Mouse (Mus musculus) hindbrain, embryonic 14.5 days (tissue): ENCODE results near the gene Rbm3. TPM values are rescaled to one million over a fixed set of nuclear protein-coding genes. Genes with fewer than 3 reads are reported as not detected.

Source experiments
- ATAC-seq: fragments of 200-750 bp; cut with Nextera tagmentation; 2 replicates; pipeline ENCODE4 v1.8.0; 2017; ENCODE audit warnings: moderate number of reproducible peaks, mild to moderate bottlenecking, moderate TSS enrichment, moderate library complexity; ENCODE audit not compliant: low FRiP score
- DNase-seq: peaks from one replicate; pipeline ENCODE4 v3.0.0-alpha.2; 2015; ENCODE audit warnings: low spot score
- H3K27ac ChIP-seq: fragments of 300-500 bp; sonication (generic); 2 replicates; pipeline ENCODE4 v1.5.1; 2014; ENCODE audit warnings: mild to moderate bottlenecking, moderate library complexity
- H3K27me3 ChIP-seq: fragments of 300-500 bp; sonication (generic); 2 replicates; pipeline ENCODE4 v1.6.1; 2014; ENCODE audit warnings: mild to moderate bottlenecking, low read length, mixed read lengths; ENCODE audit not compliant: control insufficient read depth, insufficient read depth
- H3K36me3 ChIP-seq: fragments of 300-500 bp; sonication (generic); replicated peaks from 2 replicates; pipeline ENCODE4 v1.6.1; 2014; ENCODE audit not compliant: control insufficient read depth, insufficient read depth
- H3K4me1 ChIP-seq: fragments of 300-500 bp; sonication (generic); replicated peaks from 2 replicates; pipeline ENCODE4 v1.6.1; 2014; ENCODE audit warnings: antibody characterized with exemption, low read length, mixed read lengths; ENCODE audit not compliant: control insufficient read depth, insufficient read depth
- H3K4me2 ChIP-seq: fragments of 300-500 bp; sonication (generic); replicated peaks from 2 replicates; pipeline ENCODE4 v1.6.1; 2014; ENCODE audit warnings: mild to moderate bottlenecking, moderate library complexity
- H3K4me3 ChIP-seq: fragments of 300-500 bp; sonication (generic); replicated peaks from 2 replicates; pipeline ENCODE4 v1.5.1; 2014; ENCODE audit warnings: mild to moderate bottlenecking, low read length
- H3K9ac ChIP-seq: fragments of 300-500 bp; sonication (generic); 2 replicates; pipeline ENCODE4 v1.6.1; 2014
- H3K9me3 ChIP-seq: fragments of 300-500 bp; sonication (generic); 2 replicates; pipeline ENCODE4 v1.6.1; 2016; ENCODE audit warnings: low read length; ENCODE audit not compliant: control insufficient read depth
- WGBS: fragments of 180-500 bp; shearing (Covaris S2); extraction: QIAGEN DNeasy Blood & Tissue Kit; methylation state at CpG from one replicate; pipeline ENCODE4 v1.1.7; 2014; 5-methylcytosine and 5-hydroxymethylcytosine counted together
- polyA plus RNA-seq: library from polyadenylated mRNA; unstranded; fragments of >200 nt; fragmentation: Nextera tagmentation; extraction: Ambion mirVana; gene quantifications from 2 replicates; pipeline ENCODE4 v1.2.1, GENCODE M21; 2014

The Rbm3 gene
- polyA plus RNA-seq, 1 experiment from 2014 or later: 340 TPM

DNA sequence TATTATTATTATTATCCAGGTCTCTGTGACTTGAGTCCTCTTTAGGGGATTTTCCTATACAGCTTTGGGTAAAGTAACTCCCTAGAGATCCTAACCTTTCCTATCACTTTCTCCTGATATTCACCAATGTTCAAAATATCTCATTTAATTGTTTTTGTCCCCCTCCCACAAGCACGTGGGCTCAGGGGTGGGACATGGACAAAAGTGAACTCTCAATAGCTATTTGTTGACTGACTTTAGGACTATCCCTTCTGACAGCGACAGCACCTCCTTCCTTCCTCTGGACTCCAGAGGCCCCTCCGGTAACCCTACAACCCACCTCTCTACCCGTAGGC is 29.5 kb upstream of the Rbm3 start:
- WGBS: 26% methylated on average over 4 of the region's 4 CpGs
- H3K4me1 ChIP-seq: 0 out of 2 replicates have a peak, but pooled peaks cover 6% of the 10 kb centered on the region
- peak; percentile 24 for DNase-seq
- no peaks in the 10 kb centered on the region for H3K27me3 ChIP-seq
- H3K4me2 ChIP-seq: peak overlapping the region; percentile 54
- H3K4me3 ChIP-seq: peak overlapping the region; percentile 64
- H3K9me3 ChIP-seq: no peaks in the 10 kb centered on the region
- no peak for ATAC-seq
- H3K36me3 ChIP-seq: no peaks in the 10 kb centered on the region; the same call in 1 of the 2 replicates
- peak overlapping the region; percentile 65 for H3K9ac ChIP-seq
- no peak overlapping the region for H3K27ac ChIP-seq

DNA sequence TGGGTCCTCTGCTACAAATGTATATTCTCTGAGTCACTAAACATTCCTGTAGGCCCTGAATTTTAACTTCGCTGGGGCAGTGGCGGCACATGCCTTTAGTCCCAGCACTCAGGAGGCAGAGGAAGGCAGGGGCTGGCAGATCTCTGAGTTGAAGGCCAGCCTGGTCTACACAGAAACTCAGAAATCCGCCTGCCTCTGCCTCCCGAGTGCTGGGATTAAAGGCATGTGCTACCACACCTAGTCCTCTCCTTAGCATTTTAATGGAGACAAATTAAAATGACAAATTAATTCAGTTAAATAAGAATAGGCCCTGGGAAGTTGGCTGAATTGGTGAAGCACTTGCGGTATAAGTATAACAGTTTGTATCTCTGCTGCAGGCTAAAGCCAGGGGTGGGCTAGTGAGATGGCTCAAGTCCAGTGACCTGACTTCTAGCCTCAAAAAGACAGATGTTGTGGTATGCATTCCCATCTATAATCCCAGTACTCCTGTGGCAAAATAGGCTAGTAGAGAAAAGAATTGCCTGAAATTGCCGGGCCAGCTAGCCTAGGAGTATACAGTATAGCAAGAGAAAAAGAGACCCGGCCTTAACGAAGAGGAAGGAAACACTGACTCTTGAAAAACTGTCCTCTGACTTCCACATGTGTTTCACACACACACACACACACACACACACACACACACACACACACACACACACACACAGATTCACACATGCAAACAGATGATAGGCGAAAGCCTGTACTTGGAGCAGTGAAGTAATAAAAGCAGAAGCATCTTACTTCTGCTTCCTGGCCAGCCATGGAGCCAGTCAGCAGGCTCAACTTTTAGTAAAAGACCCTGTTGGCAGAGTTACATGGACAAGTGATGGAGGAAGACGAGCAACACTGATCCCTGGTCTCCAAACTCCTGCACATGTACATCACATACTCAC is 22.3 kb upstream of the Rbm3 start:
- Histone ChIP-seq H3K4me3 (no peak overlapping the region), H3K4me1 (no peaks in the 10 kb centered on the region), H3K27ac (no peak overlapping the region), H3K27me3 (no peaks in the 10 kb centered on the region), H3K4me2 (no peak overlapping the region), H3K9ac (no peak overlapping the region), H3K9me3 (no peaks in the 10 kb centered on the region), H3K36me3 (no peaks in the 10 kb centered on the region; the same call in none of the 2 replicates)
- DNase-seq (no peak), ATAC-seq (no peak)
- WGBS: 91% methylated on average over 10 of the region's 10 CpGs

DNA sequence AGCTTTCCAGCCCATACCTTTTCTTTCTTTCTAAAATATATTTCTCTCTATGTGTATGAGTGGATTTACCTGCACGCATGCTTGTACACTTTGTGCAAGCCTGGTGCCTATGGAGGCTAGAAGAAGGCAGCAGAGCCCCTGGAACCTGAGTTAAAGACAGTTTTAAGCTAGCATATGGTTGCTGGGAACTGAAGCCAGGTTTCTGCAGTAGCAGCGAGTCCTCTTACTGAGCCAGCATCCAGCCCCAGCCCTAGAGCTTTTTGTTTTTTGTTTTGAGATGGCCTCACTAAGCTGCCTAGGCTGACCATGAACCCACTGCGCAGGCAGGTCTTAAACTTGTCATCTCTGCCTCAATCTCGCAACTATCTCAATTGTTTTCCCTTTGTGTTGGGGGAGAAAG is 18.8 kb upstream of the Rbm3 start:
- H3K9me3 ChIP-seq: no peaks in the 10 kb centered on the region
- H3K36me3 ChIP-seq: no peaks in the 10 kb centered on the region
- no peak overlapping the region for H3K9ac ChIP-seq
- DNase-seq (no peak), ATAC-seq (no peak)
- no peak overlapping the region for H3K4me2 ChIP-seq
- WGBS: 93% methylated on average over 4 of the region's 4 CpGs
- H3K27ac ChIP-seq: no peak overlapping the region
- no peaks in the 10 kb centered on the region for H3K4me1 ChIP-seq
- no peak overlapping the region for H3K4me3 ChIP-seq
- H3K27me3 ChIP-seq: no peaks in the 10 kb centered on the region

GRCm38 (mm10) chrX:8163076-8163475 is 17.4 kb upstream of the Rbm3 start:
- Histone ChIP-seq H3K27me3 (no peaks in the 10 kb centered on the region), H3K4me2 (no peak overlapping the region), H3K27ac (no peak overlapping the region), H3K36me3 (peaks cover 8% of the 10 kb centered on the region; the same call in 1 of the 2 replicates), H3K4me3 (no peak overlapping the region), H3K4me1 (no peaks in the 10 kb centered on the region), H3K9me3 (no peaks in the 10 kb centered on the region), H3K9ac (no peak overlapping the region)
- 91% methylated on average over 5 of the region's 5 CpGs for WGBS
- ATAC-seq: no peak
- no peak for DNase-seq

GRCm38 (mm10) chrX:8143750-8144149 is 1.9 kb downstream of the Rbm3 start:
- DNase-seq (no peak), ATAC-seq (no peak)
- Histone ChIP-seq H3K36me3 (peaks cover 49% of the 10 kb centered on the region), H3K9ac (peak overlapping the region; percentile 86; the same call in 1 of the 2 replicates), H3K27me3 (no peaks in the 10 kb centered on the region), H3K27ac (no peak overlapping the region), H3K9me3 (no peaks in the 10 kb centered on the region), H3K4me3 (peak overlapping the region; percentile 65), H3K4me2 (peak overlapping the region; percentile 62), H3K4me1 (peaks cover 6% of the 10 kb centered on the region)
- 81% methylated on average over 7 of the region's 7 CpGs for WGBS

DNA sequence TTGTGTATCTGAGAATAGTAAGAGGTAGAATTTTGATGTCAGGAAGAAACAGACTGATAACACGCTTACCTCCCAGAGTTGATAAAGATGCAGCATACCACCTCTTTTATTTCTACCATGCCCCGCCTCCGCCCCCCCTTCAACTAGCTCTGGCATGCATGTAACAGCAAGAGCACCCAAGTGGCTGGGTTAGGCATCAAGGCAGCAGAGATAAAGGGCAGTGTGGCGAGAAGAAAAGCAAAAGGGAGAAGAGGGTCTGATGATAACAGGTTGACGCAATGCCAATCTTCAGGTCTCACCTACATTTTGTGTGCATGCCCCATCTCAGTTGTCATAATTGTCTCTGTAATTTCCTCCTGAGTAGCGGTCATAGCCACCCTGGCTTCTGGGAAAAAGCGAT is 2.7 kb downstream of the Rbm3 start:
- DNase-seq (no peak), ATAC-seq (no peak)
- no peak overlapping the region for H3K4me3 ChIP-seq
- H3K27ac ChIP-seq: no peak overlapping the region
- H3K9ac ChIP-seq: no peak overlapping the region
- no peak overlapping the region for H3K4me2 ChIP-seq
- H3K4me1 ChIP-seq: peaks cover 6% of the 10 kb centered on the region
- H3K27me3 ChIP-seq: no peaks in the 10 kb centered on the region
- H3K36me3 ChIP-seq: peaks cover 55% of the 10 kb centered on the region
- 88% methylated on average over 7 of the region's 7 CpGs for WGBS
- H3K9me3 ChIP-seq: no peaks in the 10 kb centered on the region

GRCm38 (mm10) chrX:8141058-8141457 is 4.6 kb downstream of the Rbm3 start:
- Histone ChIP-seq H3K4me3 (no peak overlapping the region), H3K9ac (no peak overlapping the region), H3K27ac (no peak overlapping the region), H3K9me3 (no peaks in the 10 kb centered on the region), H3K4me2 (no peak overlapping the region), H3K27me3 (no peaks in the 10 kb centered on the region), H3K4me1 (peaks cover 6% of the 10 kb centered on the region), H3K36me3 (peaks cover 56% of the 10 kb centered on the region)
- ATAC-seq: no peak
- 76% methylated on average over 3 of the region's 3 CpGs for WGBS
- no peak for DNase-seq

DNA sequence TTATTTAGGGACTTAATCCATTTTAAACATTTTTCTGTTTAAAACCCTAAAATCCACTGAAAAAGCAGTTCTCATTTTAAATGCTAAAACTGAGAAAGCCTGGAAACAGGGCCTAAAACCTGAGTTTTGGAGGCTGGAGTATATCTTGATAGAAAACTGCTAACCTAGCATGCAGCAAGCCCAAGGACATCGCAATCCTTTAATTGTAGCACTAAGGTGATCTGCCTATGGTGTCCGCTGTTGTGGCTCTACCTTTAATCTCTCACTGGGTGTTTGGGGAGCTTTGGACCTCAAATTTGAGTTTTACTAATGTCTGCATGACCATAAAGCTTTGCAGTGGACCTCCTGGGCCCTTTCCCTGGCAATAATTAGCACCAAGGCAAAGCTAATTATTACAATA is 5.2 kb downstream of the Rbm3 start:
- DNase-seq (no peak), ATAC-seq (no peak)
- H3K27ac ChIP-seq: no peak overlapping the region
- H3K36me3 ChIP-seq: peaks cover 56% of the 10 kb centered on the region
- no peak overlapping the region for H3K4me2 ChIP-seq
- WGBS: 95% methylated on average over 2 of the region's 2 CpGs
- no peak overlapping the region for H3K9ac ChIP-seq
- H3K4me1 ChIP-seq: peaks cover 6% of the 10 kb centered on the region
- H3K9me3 ChIP-seq: no peaks in the 10 kb centered on the region
- no peaks in the 10 kb centered on the region for H3K27me3 ChIP-seq
- H3K4me3 ChIP-seq: no peak overlapping the region

- no peak overlapping the region for H3K27ac ChIP-seq
These were observed 6.2 kb downstream of the Rbm3 start for GRCm38 (mm10) chrX:8139480-8139879.

More at GRCm38 (mm10) chrX:8139480-8139879, 6.2 kb downstream of the Rbm3 start:
- H3K36me3 ChIP-seq: peaks cover 56% of the 10 kb centered on the region
- DNase-seq (no peak), ATAC-seq (no peak)
- H3K4me3 ChIP-seq: no peak overlapping the region
- no peaks in the 10 kb centered on the region for H3K9me3 ChIP-seq
- 59% methylated on average over 1 of the region's 1 CpGs for WGBS
- no peak overlapping the region for H3K4me2 ChIP-seq
- H3K27me3 ChIP-seq: no peaks in the 10 kb centered on the region
- H3K9ac ChIP-seq: no peak overlapping the region
- H3K4me1 ChIP-seq: peaks cover 6% of the 10 kb centered on the region
